Mouse (Mus musculus) bone marrow macrophage, adult 2 months (primary cell): ENCODE results near the gene Atxn10.

Experiments used
- CTCF ChIP-seq: IDR thresholded peaks from 2 replicates; pipeline ENCODE4 v1.5.1; 2012; ENCODE audit warnings: low read depth, mild to moderate bottlenecking, low read length, moderate library complexity
- POLR2A ChIP-seq: IDR thresholded peaks from 2 replicates; pipeline ENCODE4 v1.6.1; 2012; ENCODE audit warnings: mild to moderate bottlenecking, low read depth, low read length, borderline replicate concordance

GRCm38 (mm10) chr15:85383477-85383876, 47.4 kb downstream of the Atxn10 start:
- TF ChIP-seq POLR2A = no peak
- no peak for TF ChIP-seq CTCF
